Mouse (Mus musculus) C2C12 (cell line): ENCODE measurements at regions not wholly inside any gene's neighbourhood (a gene's known extent, or its start where the extent isn't known, plus 50 kb on each side); places are given as distances from the start of the nearest gene placed in this dataset.

Experiments used
- CEBPB ChIP-seq: IDR thresholded peaks from one replicate; pipeline ENCODE4 v1.6.1; 2011; ENCODE audit warnings: low read depth, mild to moderate bottlenecking, control low read depth, moderate library complexity
- CTCF ChIP-seq: IDR thresholded peaks from one replicate; pipeline ENCODE4 v1.5.1; 2011; ENCODE audit not compliant: control insufficient read depth, insufficient read depth, insufficient read length
- FOSL1 ChIP-seq: IDR thresholded peaks from one replicate; pipeline ENCODE4 v1.8.0; 2011; ENCODE audit warnings: mild to moderate bottlenecking, low read length; ENCODE audit not compliant: poor library complexity, insufficient read depth, severe bottlenecking
- MAX ChIP-seq: IDR thresholded peaks from one replicate; pipeline ENCODE4 v1.6.1; 2011; ENCODE audit warnings: mild to moderate bottlenecking, control low read depth
- MYOG ChIP-seq: IDR thresholded peaks from one replicate; pipeline ENCODE4 v1.6.1; 2011; ENCODE audit not compliant: control insufficient read depth, insufficient read length; ENCODE audit errors: extremely low read depth
- USF1 ChIP-seq: IDR thresholded peaks from one replicate; pipeline ENCODE4 v1.6.1; 2011; ENCODE audit warnings: low read depth, mild to moderate bottlenecking, control low read depth, moderate library complexity

GRCm38 (mm10) chr15:42850003-42850402, 2715.8 kb downstream of the 9330182O14Rik start:
- no peak for TF ChIP-seq MAX
- no peak for TF ChIP-seq CTCF
- no peak for TF ChIP-seq MYOG
- no peak for TF ChIP-seq CEBPB
- no peak for TF ChIP-seq USF1
- no peak for TF ChIP-seq FOSL1
